Mouse (Mus musculus): Measurements from ENCODE around the gene Ppef1. TPM values are rescaled to one million over a fixed set of nuclear protein-coding genes. Genes with fewer than 3 reads are reported as not detected.

The Ppef1 gene
- polyA plus RNA-seq, 1 experiment from 2014 or later = not detected

DNA sequence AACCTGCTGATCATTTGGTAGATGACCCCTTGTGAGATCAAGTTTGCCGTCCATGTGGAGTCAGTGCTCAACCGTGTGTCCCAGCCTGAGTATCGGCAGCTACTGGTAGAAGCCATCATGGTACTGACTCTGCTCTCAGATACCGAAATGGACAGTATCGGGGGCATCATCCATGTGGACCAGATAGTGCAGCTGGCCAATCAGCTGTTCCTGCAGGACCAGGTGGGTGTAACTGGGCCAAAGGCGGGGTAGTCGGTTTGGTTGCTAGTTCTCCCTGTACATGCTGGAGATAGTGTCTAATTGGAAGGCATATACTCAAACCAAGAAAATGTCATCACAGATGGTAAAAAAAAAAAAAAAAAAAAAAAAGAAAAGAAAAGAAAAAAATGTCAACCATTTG lies 145.4 kb downstream of the Ppef1 start:
- Histone ChIP-seq H3K4me3 (no peak overlapping the region), H3K9ac (replicated peaks) (no peak overlapping the region), H3K4me1 (no peaks in the 10 kb centered on the region), H3K27me3 (peaks cover 57% of the 10 kb centered on the region), H3K9me3 (no peaks in the 10 kb centered on the region), H3K36me3 (no peaks in the 10 kb centered on the region), H3K27ac (replicated peaks) (no peak overlapping the region), H3K4me2 (replicated peaks) (no peak overlapping the region)
- WGBS = 96% methylated on average over 7 of the region's 7 CpGs
- ATAC-seq (ENCODE audit: low FRiP score, low read depth) = no peak

GRCm38 (mm10) chrX:160588523-160588922 lies 147.0 kb downstream of the Ppef1 start:
- no peaks in the 10 kb centered on the region for H3K4me1 ChIP-seq
- no peak overlapping the region for H3K27ac ChIP-seq (replicated peaks)
- no peak overlapping the region for H3K4me3 ChIP-seq
- no peaks in the 10 kb centered on the region for H3K36me3 ChIP-seq
- H3K9ac ChIP-seq (replicated peaks) = no peak overlapping the region
- ATAC-seq (ENCODE audit: low FRiP score, low read depth) = no peak
- H3K9me3 ChIP-seq = no peaks in the 10 kb centered on the region
- 94% methylated on average over 4 of the region's 4 CpGs for WGBS
- H3K27me3 ChIP-seq = peaks cover 60% of the 10 kb centered on the region
- H3K4me2 ChIP-seq (replicated peaks) = no peak overlapping the region

- Histone ChIP-seq H3K4me2 (replicated peaks) (no peak overlapping the region), H3K4me3 (no peak overlapping the region), H3K4me1 (no peaks in the 10 kb centered on the region), H3K9ac (replicated peaks) (no peak overlapping the region), H3K27me3 (peaks cover 44% of the 10 kb centered on the region), H3K27ac (replicated peaks) (no peak overlapping the region), H3K36me3 (no peaks in the 10 kb centered on the region), H3K9me3 (no peaks in the 10 kb centered on the region)
- no peak for ATAC-seq (ENCODE audit: low FRiP score, low read depth)
- 52% methylated on average over 1 of the region's 1 CpGs for WGBS
Observed at GRCm38 (mm10) chrX:160585110-160585509, 150.5 kb downstream of the Ppef1 start.

- no peak overlapping the region for H3K4me2 ChIP-seq (replicated peaks)
- H3K27me3 ChIP-seq = peaks cover 46% of the 10 kb centered on the region
- H3K27ac ChIP-seq (replicated peaks) = no peak overlapping the region
- H3K4me1 ChIP-seq = no peaks in the 10 kb centered on the region
- no peak overlapping the region for H3K4me3 ChIP-seq
- H3K9me3 ChIP-seq = no peaks in the 10 kb centered on the region
- no peak overlapping the region for H3K9ac ChIP-seq (replicated peaks)
- no peak for ATAC-seq (ENCODE audit: low FRiP score, low read depth)
- WGBS = 95% methylated on average over 4 of the region's 4 CpGs
- no peaks in the 10 kb centered on the region for H3K36me3 ChIP-seq
Observed at GRCm38 (mm10) chrX:160584148-160584838, 151.3 kb downstream of the Ppef1 start.

DNA sequence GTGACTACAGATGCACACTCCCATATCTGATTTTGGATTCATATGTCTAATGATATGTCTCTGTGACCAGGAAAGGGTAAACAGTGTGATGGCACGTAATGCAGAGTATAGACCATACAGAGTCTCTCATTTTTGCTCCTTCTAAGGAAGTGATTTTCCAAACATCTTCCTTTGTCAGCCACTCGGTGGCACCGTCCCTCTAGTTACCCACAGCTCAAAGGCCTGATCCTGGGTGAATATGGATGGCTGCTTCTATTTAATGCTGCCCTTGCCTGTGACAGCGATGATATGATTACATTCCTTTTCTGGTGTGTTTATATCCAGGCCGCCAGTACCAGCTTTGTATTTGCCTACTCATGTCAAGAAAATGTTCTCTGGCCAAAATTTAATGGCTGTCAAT lies 152.0 kb downstream of the Ppef1 start:
- H3K9me3 ChIP-seq = no peaks in the 10 kb centered on the region
- no peak for ATAC-seq (ENCODE audit: low FRiP score, low read depth)
- 71% methylated on average over 5 of the region's 5 CpGs for WGBS

More for the DNA sequence above, 152.0 kb downstream of the Ppef1 start:
- H3K36me3 ChIP-seq = no peaks in the 10 kb centered on the region
- no peak overlapping the region for H3K9ac ChIP-seq (replicated peaks)
- no peak overlapping the region for H3K27ac ChIP-seq (replicated peaks)
- H3K27me3 ChIP-seq = peaks cover 43% of the 10 kb centered on the region
- no peak overlapping the region for H3K4me2 ChIP-seq (replicated peaks)
- no peak overlapping the region for H3K4me3 ChIP-seq
- H3K4me1 ChIP-seq = no peaks in the 10 kb centered on the region

Other genes starting within 250 kb of the Ppef1 start
- gene Phka2, start 233.6 kb downstream of the Ppef1 start, polyA plus RNA-seq (2016; fragmentation: Nextera tagmentation; extraction: Ambion mirVana) = 22.8 and 23.3 TPM in 2 replicates
- not detected in 2 replicates for gene Rs1, start 32.2 kb upstream of the Ppef1 start, polyA plus RNA-seq (2016; fragmentation: Nextera tagmentation; extraction: Ambion mirVana)
- 0.09 and 0.22 TPM in 2 replicates for gene Gja6, start 171.3 kb upstream of the Ppef1 start, polyA plus RNA-seq (2016; fragmentation: Nextera tagmentation; extraction: Ambion mirVana)

Measured in midbrain, embryonic 12.5 days (tissue).